Mouse (Mus musculus) forebrain, embryonic 10.5 days (tissue): ENCODE data around the gene Bbx. TPM values are rescaled to one million over a fixed set of nuclear protein-coding genes. Genes with fewer than 3 reads are reported as not detected.

Experiments used
- DNase-seq: peaks from one replicate; pipeline ENCODE4 v3.0.0-alpha.2; 2017; ENCODE audit warnings: low spot score; ENCODE audit errors: extremely low spot score
- H3K27ac ChIP-seq: fragments of 300-500 bp; sonication (generic); 2 replicates; pipeline ENCODE4 v1.5.1; 2016; ENCODE audit warnings: mild to moderate bottlenecking
- H3K27me3 ChIP-seq: fragments of 300-500 bp; sonication (generic); 2 replicates; pipeline ENCODE4 v1.6.1; 2016; ENCODE audit warnings: mild to moderate bottlenecking; ENCODE audit not compliant: poor library complexity, severe bottlenecking
- H3K36me3 ChIP-seq: fragments of 300-500 bp; sonication (generic); replicated peaks from 2 replicates; pipeline ENCODE4 v1.6.1; 2016; ENCODE audit warnings: mild to moderate bottlenecking, moderate library complexity
- H3K4me1 ChIP-seq: fragments of 300-500 bp; sonication (generic); 2 replicates; pipeline ENCODE4 v1.6.1; 2016
- H3K4me3 ChIP-seq: fragments of 300-500 bp; sonication (generic); 2 replicates; pipeline ENCODE4 v1.5.1; 2016; ENCODE audit warnings: mild to moderate bottlenecking, moderate library complexity
- H3K9me3 ChIP-seq: fragments of 300-500 bp; sonication (generic); 2 replicates; pipeline ENCODE4 v1.6.1; 2016; ENCODE audit warnings: mild to moderate bottlenecking, moderate library complexity
- WGBS: fragments of 180-500 bp; shearing (Covaris S2); methylation state at CpG from one replicate; pipeline ENCODE4 v1.1.7; 2016; 5-methylcytosine and 5-hydroxymethylcytosine counted together
- polyA plus RNA-seq: library from polyadenylated mRNA; unstranded; fragments of >200 nt; fragmentation: Nextera tagmentation; extraction: Ambion mirVana; gene quantifications from 2 replicates; pipeline ENCODE4 v1.2.1, GENCODE M21; 2016

Gene Bbx
- polyA plus RNA-seq, 1 experiment from 2014 or later = 39.4 TPM

DNA sequence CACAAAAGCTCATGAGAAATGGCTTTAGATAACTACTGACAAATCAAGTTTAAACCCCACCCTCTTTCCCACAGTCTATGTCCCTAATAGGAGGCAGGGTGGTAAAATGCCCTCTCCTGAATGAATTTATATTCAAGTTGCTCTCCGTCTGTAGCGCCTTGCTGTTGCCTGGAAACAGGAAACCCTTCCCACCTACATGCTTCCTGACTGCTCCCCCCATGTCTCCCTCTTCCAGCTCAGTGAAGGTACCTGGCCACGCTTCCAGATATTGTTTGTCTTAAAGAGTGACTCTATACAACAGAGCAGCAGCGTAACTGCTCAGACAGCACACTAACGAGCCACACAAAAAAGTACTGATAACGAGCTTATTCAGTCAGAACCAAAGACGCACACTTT lies 50.8 kb downstream of the Bbx start:
- Histone ChIP-seq H3K4me3 (0 out of 2 replicates have a peak overlapping the region, but pooled peaks have one; percentile 4), H3K9me3 (no peaks in the 10 kb centered on the region), H3K27me3 (no peaks in the 10 kb centered on the region), H3K27ac (no peak overlapping the region), H3K36me3 (no peaks in the 10 kb centered on the region), H3K4me1 (peaks cover 22% of the 10 kb centered on the region)
- 30% methylated on average over 7 of the region's 7 CpGs for WGBS
- no peak for DNase-seq

- H3K27ac ChIP-seq = no peak overlapping the region
- no peaks in the 10 kb centered on the region for H3K9me3 ChIP-seq
- H3K36me3 ChIP-seq = no peaks in the 10 kb centered on the region
- peak; percentile 51 for DNase-seq
- H3K27me3 ChIP-seq = no peaks in the 10 kb centered on the region
- H3K4me1 ChIP-seq = peaks cover 22% of the 10 kb centered on the region
- 0 out of 2 replicates have a peak overlapping the region, but pooled peaks have one; percentile 4 for H3K4me3 ChIP-seq
- WGBS = 31% methylated on average over 10 of the region's 10 CpGs
Observed at GRCm38 (mm10) chr16:50380682-50381350, 51.4 kb downstream of the Bbx start.

DNA sequence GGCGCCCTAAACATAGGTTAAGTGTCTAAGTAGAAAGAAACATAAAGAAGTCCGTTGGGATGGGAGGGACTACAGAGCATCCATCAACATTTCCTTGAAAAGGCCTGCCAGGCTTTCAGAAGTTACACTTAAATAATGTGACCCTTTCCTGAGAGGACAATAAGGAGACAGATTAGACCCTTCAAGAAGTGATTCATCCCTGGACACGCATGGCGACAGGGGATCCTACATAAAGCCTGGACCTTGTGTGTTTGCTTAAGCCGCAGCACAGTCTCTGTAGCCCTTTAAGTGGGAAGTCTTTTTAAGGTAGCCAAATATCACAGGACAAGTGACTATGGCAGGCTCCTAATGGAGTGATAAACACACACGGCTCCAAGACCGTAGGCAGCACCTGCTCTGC lies 52.0 kb downstream of the Bbx start:
- H3K27ac ChIP-seq = no peak overlapping the region
- no peak for DNase-seq
- no peak overlapping the region for H3K4me3 ChIP-seq
- 53% methylated on average over 7 of the region's 7 CpGs for WGBS
- H3K36me3 ChIP-seq = no peaks in the 10 kb centered on the region
- no peaks in the 10 kb centered on the region for H3K9me3 ChIP-seq
- H3K27me3 ChIP-seq = no peaks in the 10 kb centered on the region
- H3K4me1 ChIP-seq = peaks cover 22% of the 10 kb centered on the region

GRCm38 (mm10) chr16:50374611-50375010 lies 57.6 kb downstream of the Bbx start:
- Histone ChIP-seq H3K36me3 (no peaks in the 10 kb centered on the region), H3K4me3 (no peak overlapping the region), H3K9me3 (no peaks in the 10 kb centered on the region), H3K27ac (no peak overlapping the region), H3K4me1 (peaks cover 9% of the 10 kb centered on the region), H3K27me3 (no peaks in the 10 kb centered on the region)
- no peak for DNase-seq
- 88% methylated on average over 3 of the region's 3 CpGs for WGBS

GRCm38 (mm10) chr16:50373685-50374084 lies 58.5 kb downstream of the Bbx start:
- 23% methylated on average over 5 of the region's 5 CpGs for WGBS
- H3K36me3 ChIP-seq = no peaks in the 10 kb centered on the region
- H3K27me3 ChIP-seq = no peaks in the 10 kb centered on the region
- peaks cover 9% of the 10 kb centered on the region for H3K4me1 ChIP-seq
- H3K27ac ChIP-seq = no peak overlapping the region
- H3K9me3 ChIP-seq = no peaks in the 10 kb centered on the region
- no peak for DNase-seq
- no peak overlapping the region for H3K4me3 ChIP-seq

DNA sequence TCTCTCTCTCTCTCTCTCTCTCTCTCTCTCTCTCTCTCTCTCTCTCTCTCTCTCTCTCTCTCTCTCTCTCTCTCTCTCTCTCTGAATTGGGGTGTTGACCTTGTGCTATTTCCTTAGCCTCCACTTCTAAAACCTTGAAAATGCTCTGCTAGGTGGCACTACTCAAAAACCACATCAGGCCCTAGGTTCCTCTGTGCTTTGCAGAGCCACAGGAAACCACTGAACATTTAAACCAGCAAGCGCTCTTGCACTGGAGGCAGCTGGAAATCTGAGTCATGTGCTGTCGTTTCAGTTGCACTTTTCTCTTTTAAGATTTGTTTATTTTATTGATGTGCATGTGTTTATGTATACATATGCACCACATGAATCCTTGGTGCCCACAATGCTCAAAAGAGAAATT lies 59.6 kb downstream of the Bbx start:
- peaks cover 9% of the 10 kb centered on the region for H3K4me1 ChIP-seq
- H3K9me3 ChIP-seq = no peaks in the 10 kb centered on the region
- H3K27ac ChIP-seq = no peak overlapping the region
- no peak overlapping the region for H3K4me3 ChIP-seq
- H3K27me3 ChIP-seq = no peaks in the 10 kb centered on the region
- no peaks in the 10 kb centered on the region for H3K36me3 ChIP-seq
- no peak for DNase-seq
- 87% methylated on average over 2 of the region's 2 CpGs for WGBS

GRCm38 (mm10) chr16:50371460-50371859 lies 60.7 kb downstream of the Bbx start:
- WGBS = 54% methylated on average over 3 of the region's 3 CpGs

DNA sequence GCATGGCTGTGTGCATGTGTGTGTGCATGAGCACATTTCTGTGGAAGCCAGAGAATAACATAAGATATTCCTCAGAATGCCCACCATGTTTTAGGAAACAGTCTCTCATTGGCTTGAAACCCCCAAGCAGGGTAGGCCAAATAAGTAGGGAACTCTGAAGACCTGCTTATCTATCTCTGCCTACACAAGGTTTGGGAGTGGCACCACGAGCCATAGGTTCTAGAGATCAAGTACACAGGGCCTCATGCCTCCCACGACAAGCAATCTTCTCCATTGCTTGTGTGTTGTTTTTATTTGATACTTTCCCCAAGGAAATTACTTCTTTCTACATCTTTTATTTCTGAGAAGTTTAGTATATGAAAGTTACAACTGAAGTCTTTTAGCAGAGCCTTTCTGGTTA lies 61.8 kb downstream of the Bbx start:
- no peak overlapping the region for H3K4me3 ChIP-seq
- no peak for DNase-seq
- no peaks in the 10 kb centered on the region for H3K9me3 ChIP-seq
- H3K4me1 ChIP-seq = peaks cover 14% of the 10 kb centered on the region
- 90% methylated on average over 2 of the region's 2 CpGs for WGBS
- no peaks in the 10 kb centered on the region for H3K27me3 ChIP-seq
- H3K36me3 ChIP-seq = no peaks in the 10 kb centered on the region
- H3K27ac ChIP-seq = no peak overlapping the region

More at GRCm38 (mm10) chr16:50371460-50371859, 60.7 kb downstream of the Bbx start:
- Histone ChIP-seq H3K9me3 (no peaks in the 10 kb centered on the region), H3K27ac (no peak overlapping the region), H3K4me3 (no peak overlapping the region), H3K4me1 (peaks cover 13% of the 10 kb centered on the region), H3K27me3 (no peaks in the 10 kb centered on the region), H3K36me3 (no peaks in the 10 kb centered on the region)
- no peak for DNase-seq

DNA sequence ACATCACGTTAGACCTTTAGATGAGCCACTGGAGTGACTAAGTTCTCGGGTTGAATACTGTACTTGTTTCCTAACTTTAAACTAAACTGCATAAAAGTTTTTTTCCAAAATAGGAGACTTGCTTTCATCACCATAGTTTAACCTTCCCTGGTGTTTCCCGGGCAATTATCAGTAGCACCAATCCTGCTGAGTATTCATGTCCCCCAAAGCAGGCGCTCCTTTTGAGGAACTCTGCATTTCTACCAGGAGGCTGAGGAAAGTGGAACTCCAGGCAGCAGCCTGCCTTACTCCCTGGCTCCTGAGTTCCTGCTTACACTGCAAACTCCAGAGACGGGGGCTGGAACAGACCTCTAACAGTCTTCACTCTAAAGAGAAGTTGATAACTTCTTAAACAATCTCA lies 65.6 kb downstream of the Bbx start:
- Histone ChIP-seq H3K27me3 (no peaks in the 10 kb centered on the region), H3K4me3 (no peak overlapping the region), H3K9me3 (no peaks in the 10 kb centered on the region), H3K4me1 (peaks cover 28% of the 10 kb centered on the region), H3K27ac (no peak overlapping the region), H3K36me3 (no peaks in the 10 kb centered on the region)
- WGBS = 65% methylated on average over 5 of the region's 5 CpGs
- DNase-seq = no peak

DNA sequence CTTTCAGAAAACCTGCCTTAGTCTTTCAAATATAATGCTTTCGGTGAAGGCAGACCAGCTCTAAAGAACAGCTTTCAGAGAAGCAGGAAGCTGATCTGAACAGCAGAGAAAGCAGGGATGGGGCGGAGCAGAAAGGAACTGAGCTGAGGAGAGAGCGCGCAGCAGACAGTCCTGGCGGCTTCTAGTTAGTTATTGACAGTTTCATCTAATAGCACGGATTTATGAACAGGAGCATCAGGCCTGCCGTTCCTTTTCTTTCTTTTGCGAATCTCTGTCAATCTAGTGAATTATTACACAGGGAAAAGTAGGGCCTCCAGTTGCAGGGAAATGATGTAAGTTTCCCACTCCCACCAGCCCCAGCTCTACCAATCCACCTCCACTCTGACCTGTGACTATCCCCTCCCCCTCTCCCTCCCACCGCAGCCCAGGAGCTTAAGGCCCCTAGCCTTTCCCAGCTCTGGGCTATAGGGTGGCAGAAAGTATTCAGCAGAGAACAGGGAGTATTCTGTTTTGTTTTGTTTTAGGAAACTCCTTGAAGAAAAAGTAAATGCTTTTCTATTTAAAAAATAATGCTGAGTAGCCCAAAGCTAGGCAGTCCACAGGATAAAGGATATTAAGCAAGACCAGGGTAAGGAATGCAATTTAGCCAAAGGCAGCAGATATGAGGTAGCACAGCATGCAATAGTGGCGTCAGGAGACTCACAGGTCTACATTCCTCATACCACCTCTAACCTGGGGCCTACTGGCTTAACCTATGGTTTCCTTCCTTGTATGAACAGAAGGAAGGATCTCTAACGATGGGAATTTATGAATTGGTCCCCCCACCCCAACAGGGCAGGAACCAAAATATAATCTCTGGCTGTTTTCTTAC lies 67.8 kb downstream of the Bbx start:
- Histone ChIP-seq H3K4me3 (peak overlapping the region; percentile 50), H3K27ac (peak overlapping the region; percentile 76), H3K36me3 (no peaks in the 10 kb centered on the region), H3K27me3 (no peaks in the 10 kb centered on the region), H3K9me3 (no peaks in the 10 kb centered on the region), H3K4me1 (peaks cover 28% of the 10 kb centered on the region)
- DNase-seq = peak; percentile 48
- 19% methylated on average over 11 of the region's 11 CpGs for WGBS

GRCm38 (mm10) chr16:50363443-50364188 lies 68.6 kb downstream of the Bbx start:
- H3K36me3 ChIP-seq = no peaks in the 10 kb centered on the region
- peaks cover 28% of the 10 kb centered on the region for H3K4me1 ChIP-seq
- WGBS = 76% methylated on average over 17 of the region's 17 CpGs
- H3K27ac ChIP-seq = peak overlapping the region; percentile 76
- H3K27me3 ChIP-seq = no peaks in the 10 kb centered on the region
- DNase-seq = no peak
- peak overlapping the region; percentile 50 for H3K4me3 ChIP-seq
- no peaks in the 10 kb centered on the region for H3K9me3 ChIP-seq

DNA sequence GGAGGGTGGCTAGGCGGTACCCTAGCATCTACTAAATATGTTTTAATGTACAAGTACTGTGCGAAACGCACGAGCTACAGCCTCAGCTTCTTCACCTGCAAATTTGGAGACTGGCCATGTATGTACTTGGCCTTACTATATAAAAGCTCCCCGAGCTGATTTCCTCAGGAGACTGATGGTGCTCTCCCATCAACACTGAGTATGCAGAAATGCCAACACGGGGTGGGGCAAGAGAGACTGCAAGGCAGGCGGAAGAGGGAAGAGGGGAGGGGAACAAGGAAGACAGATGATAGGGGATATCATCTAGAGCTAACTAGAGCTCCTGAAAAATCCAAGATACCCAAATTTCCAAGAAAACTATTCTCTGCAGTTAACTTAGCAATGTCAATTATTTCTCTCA lies 71.6 kb downstream of the Bbx start:
- Histone ChIP-seq H3K4me3 (no peak overlapping the region), H3K36me3 (peaks cover 3% of the 10 kb centered on the region; the same call in 1 of the 2 replicates), H3K27me3 (no peaks in the 10 kb centered on the region), H3K4me1 (peaks cover 24% of the 10 kb centered on the region), H3K9me3 (no peaks in the 10 kb centered on the region), H3K27ac (no peak overlapping the region)
- no peak for DNase-seq
- 92% methylated on average over 7 of the region's 7 CpGs for WGBS
